In the genomic region with DNA sequence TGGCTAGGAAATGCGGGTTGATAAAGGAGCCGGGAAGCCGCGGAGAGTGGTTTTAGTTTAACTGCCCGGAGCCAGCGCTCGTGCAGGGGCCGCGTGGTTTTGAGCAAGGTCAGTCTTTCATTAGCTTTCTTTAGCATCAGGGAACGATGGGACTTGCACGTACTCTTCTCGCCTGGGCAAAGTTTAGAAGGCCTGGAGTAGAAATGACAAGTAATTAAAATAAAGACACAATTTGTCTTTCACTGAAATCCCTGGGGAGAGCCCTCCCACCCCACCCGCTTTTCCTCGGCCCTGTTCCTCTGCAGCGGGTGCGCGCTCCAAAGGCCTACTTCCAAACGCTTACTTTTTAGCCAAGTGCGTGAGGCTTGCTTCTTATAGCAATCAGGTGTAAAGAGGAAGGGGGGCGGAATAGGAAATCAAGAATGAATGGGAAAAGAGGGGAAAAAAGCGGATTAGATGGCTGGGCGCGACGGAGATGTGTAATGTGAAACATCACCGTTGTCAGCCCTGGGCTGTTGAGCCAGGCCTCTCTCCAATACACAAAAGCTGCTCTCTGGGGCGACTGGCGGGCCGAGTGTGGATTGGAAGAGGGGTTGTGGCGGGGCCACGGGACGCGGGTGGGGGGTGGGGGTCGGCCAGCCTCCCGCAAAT, we compare ENCODE assay signal across 11 mouse cellular contexts. TPM values are rescaled to one million over a fixed set of nuclear protein-coding genes. Genes with fewer than 3 reads are reported as not detected.
DNase-seq lines count a peak whose midpoint lies in the region; ATAC-seq lines count a peak whose summit lies in the region.
"Had no signal": no experiment of that assay in that cellular context is flagged by ENCODE, and none has a peak within 500 bp of the region (broad histone marks: within the 10 kb centered on the region; RNA-seq: fewer than 3 reads in every experiment).

No protein-coding gene starts in this region.

- H3K27me3 ChIP-seq in hindbrain, embryonic 10.5 days (ENCODE audit: insufficient read depth, poor library complexity, severe bottlenecking), result peaks cover 100% of the 10 kb centered on the region
- peaks cover 37% of the 10 kb centered on the region for H3K27me3 ChIP-seq in hindbrain, embryonic 16.5 days (replicated peaks; ENCODE audit: control insufficient read depth, insufficient read depth, low read length)
- H3K27me3 ChIP-seq in neural tube, embryonic 11.5 days (ENCODE audit: control insufficient read depth, insufficient read depth, low read length), result peaks cover 87% of the 10 kb centered on the region

- WGBS in hindbrain, embryonic 10.5 days, result under 1% methylated on average over 34 of the region's 34 CpGs
- WGBS in hindbrain, embryonic 16.5 days, result 2% methylated on average over 34 of the region's 34 CpGs
- WGBS in neural tube, embryonic 11.5 days, result under 1% methylated on average over 34 of the region's 34 CpGs

- DNase-seq in hindbrain, embryonic 10.5 days (ENCODE audit: low spot score), result peak; percentile 69
- DNase-seq in embryo, embryonic 10.5 days (ENCODE audit: low spot score), result peak; percentile 77
- peak; percentile 52 for DNase-seq in kidney, postnatal 10 days
- DNase-seq in neural tube, embryonic 11.5 days (ENCODE audit: low spot score), result peak; percentile 57
- no peak for DNase-seq in spleen, postnatal 14 days (ENCODE audit: low spot score in 2 of 2)
- DNase-seq in layer of hippocampus, adult 8-10 months (ENCODE audit: low spot score in 2 of 2), result no peak
- no peak for DNase-seq in lung, postnatal 10 days
- DNase-seq: cerebellum, adult 8-10 months had no signal

- peaks cover 50% of the 10 kb centered on the region for H3K4me1 ChIP-seq in hindbrain, embryonic 10.5 days (replicated peaks)
- peaks cover 12% of the 10 kb centered on the region for H3K4me1 ChIP-seq in hindbrain, embryonic 16.5 days (ENCODE audit: control insufficient read depth, insufficient read depth, low read depth, low read length)
- H3K4me1 ChIP-seq in neural tube, embryonic 11.5 days (ENCODE audit: control insufficient read depth, insufficient read depth, low read length), result peaks cover 5% of the 10 kb centered on the region

- H3K36me3 ChIP-seq in hindbrain, embryonic 10.5 days, result no peaks in the 10 kb centered on the region
- no peaks in the 10 kb centered on the region for H3K36me3 ChIP-seq in hindbrain, embryonic 16.5 days (ENCODE audit: control insufficient read depth, insufficient read depth, low read length)
- H3K36me3 ChIP-seq in neural tube, embryonic 11.5 days (ENCODE audit: control insufficient read depth, insufficient read depth, low read length), result no peaks in the 10 kb centered on the region
- H3K36me3 ChIP-seq: neural tube, embryonic 13.5 days had no signal

- H3K4me3 ChIP-seq in hindbrain, embryonic 10.5 days, result no peak overlapping the region
- no peak overlapping the region for H3K4me3 ChIP-seq in hindbrain, embryonic 16.5 days (ENCODE audit: low read length)
- H3K4me3 ChIP-seq in neural tube, embryonic 11.5 days (ENCODE audit: low read depth, low read length), result no peak overlapping the region
- H3K4me3 ChIP-seq: neural tube, embryonic 13.5 days had no signal

- no peaks in the 10 kb centered on the region for H3K9me3 ChIP-seq in hindbrain, embryonic 10.5 days
- H3K9me3 ChIP-seq in hindbrain, embryonic 16.5 days (ENCODE audit: control insufficient read depth, low read length), result no peaks in the 10 kb centered on the region
- no peaks in the 10 kb centered on the region for H3K9me3 ChIP-seq in neural tube, embryonic 11.5 days (ENCODE audit: control insufficient read depth, low read length)
- H3K9me3 ChIP-seq: neural tube, embryonic 13.5 days had no signal

- ATAC-seq in hindbrain, embryonic 16.5 days, result no peak
- ATAC-seq in neural tube, embryonic 11.5 days (ENCODE audit: insufficient read depth, low FRiP score, low TSS enrichment), result no peak

- H3K9ac ChIP-seq in hindbrain, embryonic 16.5 days (ENCODE audit: low read depth, low read length), result no peak overlapping the region
- H3K9ac ChIP-seq in neural tube, embryonic 11.5 days (ENCODE audit: low read length), result no peak overlapping the region
- H3K9ac ChIP-seq: neural tube, embryonic 13.5 days had no signal

- no peak overlapping the region for H3K27ac ChIP-seq in hindbrain, embryonic 10.5 days
- H3K27ac ChIP-seq in hindbrain, embryonic 16.5 days (ENCODE audit: low read depth, low read length), result no peak overlapping the region
- no peak overlapping the region for H3K27ac ChIP-seq in neural tube, embryonic 11.5 days (ENCODE audit: low read depth, low read length)
- H3K27ac ChIP-seq: neural tube, embryonic 13.5 days had no signal

- H3K4me2 ChIP-seq in hindbrain, embryonic 16.5 days (ENCODE audit: low read length), result no peak overlapping the region
- H3K4me2 ChIP-seq in neural tube, embryonic 11.5 days (ENCODE audit: low read depth), result no peak overlapping the region
- H3K4me2 ChIP-seq: neural tube, embryonic 13.5 days had no signal

RNA-seq across cellular contexts. Expression of a gene that starts 17.4 kb away (rescaled TPM):
- 7.1 and 21.1 TPM in 2 replicates for polyA plus RNA-seq in hindbrain, embryonic 10.5 days (2016; fragmentation: Nextera tagmentation; extraction: Ambion mirVana)
- polyA plus RNA-seq in hindbrain, embryonic 16.5 days (2015; fragmentation: Nextera tagmentation; extraction: Ambion mirVana), result 2.7 and 3.1 TPM in 2 replicates
- polyA plus RNA-seq in neural tube, embryonic 11.5 days (2014; fragmentation: Nextera tagmentation; extraction: Ambion mirVana), result 16.1 and 19.1 TPM in 2 replicates
- total RNA-seq in layer of hippocampus, adult 8-10 months (2022), result not detected
- total RNA-seq: left cerebral cortex, postnatal 36 days had no signal

Comparison
In these comparisons a context has a peak if more than half of its experiments do, and no peak if none do; other contexts are left out.
1. DNase-seq: peak in hindbrain, embryonic 10.5 days (single experiment), embryo, embryonic 10.5 days (single experiment), kidney, postnatal 10 days (single experiment) and neural tube, embryonic 11.5 days (single experiment); none in spleen, postnatal 14 days (0 of 2), layer of hippocampus, adult 8-10 months (0 of 2) and lung, postnatal 10 days (single experiment).